Comparison of ENCODE assay signal across 10 mouse cellular contexts in genomic region chr4:118089939-118090338, GRCm38 (mm10). TPM values are rescaled to one million over a fixed set of nuclear protein-coding genes. Genes with fewer than 3 reads are reported as not detected.
DNase-seq lines count a peak whose midpoint lies in the region; ATAC-seq and TF ChIP-seq lines count a peak whose summit lies in the region.
"Had no signal": no experiment of that assay in that cellular context is flagged by ENCODE, and none has a peak within 500 bp of the region (broad histone marks: within the 10 kb centered on the region; RNA-seq: fewer than 3 reads in every experiment).

No protein-coding gene starts in this region.

- no peaks in the 10 kb centered on the region; the same call in 1 of the 2 replicates for H3K4me1 ChIP-seq in kidney, adult 2 months (ENCODE audit: control insufficient read depth, insufficient read depth, low read length)
- no peaks in the 10 kb centered on the region for H3K4me1 ChIP-seq in kidney, embryonic 16.5 days (ENCODE audit: insufficient read depth, low read length)
- H3K4me1 ChIP-seq in cerebellum, adult 2 months (ENCODE audit: control insufficient read depth, insufficient read depth, low read length) = peaks cover 6% of the 10 kb centered on the region; the same call in 1 of the 2 replicates
- no peaks in the 10 kb centered on the region for H3K4me1 ChIP-seq in lung, postnatal 0 days (ENCODE audit: insufficient read depth, low read depth, low read length)

- peak; percentile 72 for DNase-seq in kidney, adult 2 months
- peak; percentile 71 for DNase-seq in NIH3T3 (ENCODE audit: low read depth)
- DNase-seq in cerebellum, adult 2 months = peak; percentile 60 to 62
- peak; percentile 73 for DNase-seq in lung, postnatal 0 days (ENCODE audit: low spot score)
- DNase-seq in splenic B cell, adult 2 months (ENCODE audit: low read depth, low spot score) = peak; percentile 56
- no peak for DNase-seq in frontal cortex, postnatal 10 days (ENCODE audit: low spot score in 2 of 2)
- DNase-seq: liver, embryonic 13.5 days had no signal

- no peak for TF ChIP-seq POLR2A in kidney, adult 2 months (IDR thresholded peaks at IDR 0.05; ENCODE audit: low read depth, low read length)
- no peak for TF ChIP-seq POLR2A in cerebellum, adult 2 months (IDR thresholded peaks at IDR 0.05; ENCODE audit: borderline replicate concordance, insufficient read depth, low read length)

- no peaks in the 10 kb centered on the region for H3K27me3 ChIP-seq in kidney, adult 2 months (replicated peaks; ENCODE audit: control insufficient read depth, insufficient read depth, low read length)
- H3K27me3 ChIP-seq in kidney, embryonic 16.5 days (ENCODE audit: insufficient read depth, low read length) = no peaks in the 10 kb centered on the region
- H3K27me3 ChIP-seq in cerebellum, adult 2 months (ENCODE audit: control insufficient read depth, insufficient read depth, low read length) = no peaks in the 10 kb centered on the region
- no peaks in the 10 kb centered on the region for H3K27me3 ChIP-seq in lung, postnatal 0 days (replicated peaks; ENCODE audit: insufficient read depth, low read length)
- no peaks in the 10 kb centered on the region for H3K27me3 ChIP-seq in splenic B cell, adult 2 months (ENCODE audit: control insufficient read depth, insufficient read depth, low read length, poor library complexity, severe bottlenecking)
- H3K27me3 ChIP-seq: liver, embryonic 13.5 days had no signal

- peak; percentile 85 for TF ChIP-seq CTCF in kidney, adult 2 months (conservative IDR thresholded peaks at IDR 0.05; ENCODE audit: insufficient read depth, insufficient read length, low read depth, low read length)
- peak; percentile 82 for TF ChIP-seq CTCF in cerebellum, adult 2 months (IDR thresholded peaks at IDR 0.05; ENCODE audit: borderline replicate concordance, insufficient read depth, low read depth, low read length)
- TF ChIP-seq CTCF in lung, postnatal 0 days (IDR thresholded peaks at IDR 0.05) = peak; percentile 84

- ATAC-seq in kidney, embryonic 16.5 days (ENCODE audit: low FRiP score, low TSS enrichment) = no peak
- ATAC-seq in hematopoietic stem cell, adult 5-6 weeks (replicated peaks in 1 of 2; ENCODE audit: insufficient read depth in 1 of 2, low FRiP score in 2 of 2, low TSS enrichment in 1 of 2, low read depth in 1 of 2, poor library complexity in 2 of 2, severe bottlenecking in 2 of 2) = peak; percentile 46 to 51; a peak in 2 of 4 replicates
- peak; percentile 53; the same call in 1 of the 2 replicates for ATAC-seq in lung, postnatal 0 days

- H3K4me3 ChIP-seq in kidney, adult 2 months (ENCODE audit: insufficient read depth, low read depth, low read length) = no peak overlapping the region
- H3K4me3 ChIP-seq in kidney, embryonic 16.5 days (ENCODE audit: low read length) = no peak overlapping the region
- no peak overlapping the region for H3K4me3 ChIP-seq in cerebellum, adult 2 months (replicated peaks; ENCODE audit: insufficient read depth, low read depth, low read length)
- no peak overlapping the region for H3K4me3 ChIP-seq in lung, postnatal 0 days (ENCODE audit: low read depth, low read length)
- H3K4me3 ChIP-seq: erythroblast, embryonic 14.5 days; liver, embryonic 13.5 days had no signal

- H3K36me3 ChIP-seq in kidney, adult 2 months (ENCODE audit: control insufficient read depth, insufficient read depth, low read length) = no peaks in the 10 kb centered on the region
- peaks cover 7% of the 10 kb centered on the region; the same call in 1 of the 2 replicates for H3K36me3 ChIP-seq in kidney, embryonic 16.5 days (ENCODE audit: insufficient read depth, low read length)
- H3K36me3 ChIP-seq in lung, postnatal 0 days (ENCODE audit: insufficient read depth, low read length) = no peaks in the 10 kb centered on the region
- H3K36me3 ChIP-seq in splenic B cell, adult 2 months (ENCODE audit: control insufficient read depth, insufficient read depth, low read length, poor library complexity, severe bottlenecking) = no peaks in the 10 kb centered on the region
- H3K36me3 ChIP-seq: liver, embryonic 13.5 days had no signal

- WGBS in kidney, adult 2 months = 33% methylated on average over 9 of the region's 9 CpGs
- 51% methylated on average over 9 of the region's 9 CpGs for WGBS in kidney, embryonic 16.5 days
- WGBS in cerebellum, adult 2 months = 29% methylated on average over 9 of the region's 9 CpGs
- 46% methylated on average over 9 of the region's 9 CpGs for WGBS in lung, postnatal 0 days

- H3K4me2 ChIP-seq in kidney, embryonic 16.5 days (replicated peaks; ENCODE audit: low read depth, low read length) = no peak overlapping the region
- no peak overlapping the region for H3K4me2 ChIP-seq in lung, postnatal 0 days (replicated peaks; ENCODE audit: low read depth, low read length)
- H3K4me2 ChIP-seq: liver, embryonic 13.5 days had no signal

- no peaks in the 10 kb centered on the region for H3K9me3 ChIP-seq in kidney, embryonic 16.5 days (ENCODE audit: low read length)
- no peaks in the 10 kb centered on the region for H3K9me3 ChIP-seq in lung, postnatal 0 days (ENCODE audit: low read length)
- H3K9me3 ChIP-seq: liver, embryonic 13.5 days had no signal

- no peak overlapping the region for H3K9ac ChIP-seq in kidney, embryonic 16.5 days (replicated peaks; ENCODE audit: low read length)
- H3K9ac ChIP-seq in lung, postnatal 0 days (replicated peaks; ENCODE audit: low read depth) = no peak overlapping the region
- H3K9ac ChIP-seq: liver, embryonic 13.5 days had no signal

- no peak for TF ChIP-seq EP300 in lung, postnatal 0 days (IDR thresholded peaks at IDR 0.05)

- no peak overlapping the region for H3K27ac ChIP-seq in kidney, adult 2 months (ENCODE audit: insufficient read depth, low read depth, low read length)
- H3K27ac ChIP-seq in kidney, embryonic 16.5 days (ENCODE audit: low read length) = no peak overlapping the region
- no peak overlapping the region for H3K27ac ChIP-seq in cerebellum, adult 2 months (ENCODE audit: insufficient read depth, low read length)
- no peak overlapping the region for H3K27ac ChIP-seq in lung, postnatal 0 days (ENCODE audit: low read length)
- H3K27ac ChIP-seq: liver, embryonic 13.5 days had no signal

RNA-seq across cellular contexts. Expression of gene St3gal3, which starts 44.8 kb away (rescaled TPM):
- 49.1 and 50.7 TPM in 2 replicates for polyA plus RNA-seq in kidney, adult 2 months (2012; rRNA removed)
- polyA plus RNA-seq in kidney, embryonic 16.5 days (2015; fragmentation: Nextera tagmentation; extraction: Ambion mirVana) = 8.7 and 9.2 TPM in 2 replicates
- polyA plus RNA-seq in cerebellum, adult 2 months (2012; rRNA removed) = 68.3 and 71.2 TPM in 2 replicates
- 6.8 and 6.9 TPM in 2 replicates for total RNA-seq in hematopoietic stem cell, adult 5-6 weeks (2017)
- polyA plus RNA-seq in lung, postnatal 0 days (2015; fragmentation: Nextera tagmentation; extraction: Ambion mirVana) = 4.0 and 4.5 TPM in 2 replicates

Comparison
In these comparisons a context has a peak if more than half of its experiments do, and no peak if none do; other contexts are left out.
1. DNase-seq: peak in kidney, adult 2 months (single experiment), NIH3T3 (single experiment), cerebellum, adult 2 months (2 of 2), lung, postnatal 0 days (single experiment) and splenic B cell, adult 2 months (single experiment); none in frontal cortex, postnatal 10 days (0 of 2).
2. Peak in every context shown above with its lines, with median percentiles within 50 percentile points of each other: CTCF ChIP-seq.